Mouse (Mus musculus): ENCODE measurements around the gene Sema6b. TPM values are rescaled to one million over a fixed set of nuclear protein-coding genes. Genes with fewer than 3 reads are reported as not detected.

Gene Sema6b
- total and polyA plus RNA-seq, 3 experiments = 0.71 to 2.2 (median 1.3) TPM

- no peak overlapping the region for H3K4me3 ChIP-seq (replicated peaks in 1 of 3; ENCODE audit: low read depth in 2 of 3, low read length in 2 of 3, poor library complexity in 1 of 3)
- H3K27ac ChIP-seq (ENCODE audit: insufficient read depth, low read depth) = no peak overlapping the region
- no peak for DNase-seq (ENCODE audit: extremely low read depth)
- no peak for TF ChIP-seq POLR2AphosphoS2 (IDR thresholded peaks at IDR 0.05; ENCODE audit: low read depth, low read length)
- TF ChIP-seq ZNF384 (IDR thresholded peaks at IDR 0.05; ENCODE audit: low read depth, low read length) = no peak
- no peak for TF ChIP-seq USF2 (conservative IDR thresholded peaks at IDR 0.05; ENCODE audit: low read depth, low read length)
- no peak for TF ChIP-seq ELF1 (IDR thresholded peaks at IDR 0.05; ENCODE audit: low read depth, low read length)
- peaks cover 50 to 70% of the 10 kb centered on the region in 2 experiments for H3K36me3 ChIP-seq (replicated peaks in 1 of 2; ENCODE audit: control insufficient read depth in 1 of 2, insufficient read depth in 1 of 2, low read length in 1 of 2)
- H3K79me2 ChIP-seq (replicated peaks; ENCODE audit: control insufficient read depth, extremely low read depth, insufficient read depth, poor library complexity, severe bottlenecking) = no peaks in the 10 kb centered on the region
- no peak overlapping the region for H3K9ac ChIP-seq (ENCODE audit: insufficient read depth, low read depth)
- dilution Hi-C loops (cut with MboI; ENCODE audit: extremely low pct_ligation_motif_present, extremely low pct_unique_long_range_greater_than_20kb, low sequenced_read_pairs) (no loop called here), in situ Hi-C loops (cut with MboI; ENCODE audit: low pct_ligation_motif_present, low pct_unique_long_range_greater_than_20kb, low sequenced_read_pairs) (no loop called here)
- H3K27me3 ChIP-seq (replicated peaks) = no peaks in the 10 kb centered on the region
- 0 out of 4 replicates have a peak, but pooled peaks cover 0 to 2% of the 10 kb centered on the region in 2 experiments for H3K4me1 ChIP-seq (ENCODE audit: control insufficient read depth in 1 of 2, insufficient read depth in 2 of 2)
- H3K4me2 ChIP-seq (ENCODE audit: insufficient read depth, low read depth, poor library complexity, severe bottlenecking) = no peak overlapping the region
- H3K9me3 ChIP-seq (replicated peaks; ENCODE audit: low read length) = no peaks in the 10 kb centered on the region
Measured at GRCm38 (mm10) chr17:56103465-56104285, 36.5 kb downstream of the Sema6b start.

- Histone ChIP-seq H3K9me3 (replicated peaks; ENCODE audit: low read length) (no peaks in the 10 kb centered on the region), H3K4me3 (replicated peaks in 1 of 3; ENCODE audit: low read depth in 2 of 3, low read length in 2 of 3, poor library complexity in 1 of 3) (no peak overlapping the region), H3K36me3 (replicated peaks in 1 of 2; ENCODE audit: control insufficient read depth in 1 of 2, insufficient read depth in 1 of 2, low read length in 1 of 2) (peaks cover 58 to 72% of the 10 kb centered on the region in 2 experiments), H3K79me2 (replicated peaks; ENCODE audit: control insufficient read depth, extremely low read depth, insufficient read depth, poor library complexity, severe bottlenecking) (no peaks in the 10 kb centered on the region), H3K9ac (ENCODE audit: insufficient read depth, low read depth) (no peak overlapping the region), H3K4me2 (ENCODE audit: insufficient read depth, low read depth, poor library complexity, severe bottlenecking) (no peak overlapping the region), H3K4me1 (ENCODE audit: control insufficient read depth in 1 of 2, insufficient read depth in 2 of 2) (0 out of 4 replicates have a peak, but pooled peaks cover 0 to 2% of the 10 kb centered on the region in 2 experiments), H3K27me3 (replicated peaks) (no peaks in the 10 kb centered on the region), H3K27ac (ENCODE audit: insufficient read depth, low read depth) (no peak overlapping the region)
- TF ChIP-seq JUND (conservative IDR thresholded peaks at IDR 0.05; ENCODE audit: low read depth, low read length) = no peak
- no peak for TF ChIP-seq ZNF384 (IDR thresholded peaks at IDR 0.05; ENCODE audit: low read depth, low read length)
- TF ChIP-seq UBTF (IDR thresholded peaks at IDR 0.05; ENCODE audit: low read depth, low read length) = no peak
- TF ChIP-seq PAX5 (IDR thresholded peaks at IDR 0.05; ENCODE audit: low read length) = no peak
- no peak for TF ChIP-seq SIN3A (IDR thresholded peaks at IDR 0.05; ENCODE audit: low read length)
- TF ChIP-seq ELF1 (IDR thresholded peaks at IDR 0.05; ENCODE audit: low read depth, low read length) = no peak
- TF ChIP-seq USF1 (IDR thresholded peaks at IDR 0.05; ENCODE audit: low read depth, low read length) = no peak
- TF ChIP-seq IRF4 (IDR thresholded peaks at IDR 0.05; ENCODE audit: low read depth, low read length) = no peak
- TF ChIP-seq EP300 (IDR thresholded peaks at IDR 0.05; ENCODE audit: low read length) = no peak
- TF ChIP-seq NRF1 (IDR thresholded peaks at IDR 0.05; ENCODE audit: low read depth, low read length) = no peak
- TF ChIP-seq MAFK (IDR thresholded peaks at IDR 0.05; ENCODE audit: insufficient replicate concordance, low read length) = no peak
- TF ChIP-seq NELFE (IDR thresholded peaks at IDR 0.05; ENCODE audit: low read depth, low read length) = no peak
- no peak for TF ChIP-seq BHLHE40 (IDR thresholded peaks at IDR 0.05; ENCODE audit: low read depth, low read length)
- no peak for TF ChIP-seq POLR2A (IDR thresholded peaks at IDR 0.05; ENCODE audit: low read depth, low read length)
- no peak for TF ChIP-seq POLR2AphosphoS2 (IDR thresholded peaks at IDR 0.05; ENCODE audit: low read depth, low read length)
- TF ChIP-seq ZKSCAN1 (IDR thresholded peaks at IDR 0.05; ENCODE audit: borderline replicate concordance, low read depth, low read length) = no peak
- no peak for TF ChIP-seq CTCF (conservative IDR thresholded peaks at IDR 0.05 in 1 of 2, IDR thresholded peaks at IDR 0.05 in 1 of 2; ENCODE audit: low read depth in 2 of 2, low read length in 2 of 2)
- dilution Hi-C loops (cut with MboI; ENCODE audit: extremely low pct_ligation_motif_present, extremely low pct_unique_long_range_greater_than_20kb, low sequenced_read_pairs) (no loop called here), in situ Hi-C loops (cut with MboI; ENCODE audit: low pct_ligation_motif_present, low pct_unique_long_range_greater_than_20kb, low sequenced_read_pairs) (no loop called here)
- DNase-seq (ENCODE audit: extremely low read depth) = no peak
Measured at GRCm38 (mm10) chr17:56102927-56103326, 37.2 kb downstream of the Sema6b start.
